Comparison of ENCODE assay signal across 33 mouse cellular contexts in the genomic region with DNA sequence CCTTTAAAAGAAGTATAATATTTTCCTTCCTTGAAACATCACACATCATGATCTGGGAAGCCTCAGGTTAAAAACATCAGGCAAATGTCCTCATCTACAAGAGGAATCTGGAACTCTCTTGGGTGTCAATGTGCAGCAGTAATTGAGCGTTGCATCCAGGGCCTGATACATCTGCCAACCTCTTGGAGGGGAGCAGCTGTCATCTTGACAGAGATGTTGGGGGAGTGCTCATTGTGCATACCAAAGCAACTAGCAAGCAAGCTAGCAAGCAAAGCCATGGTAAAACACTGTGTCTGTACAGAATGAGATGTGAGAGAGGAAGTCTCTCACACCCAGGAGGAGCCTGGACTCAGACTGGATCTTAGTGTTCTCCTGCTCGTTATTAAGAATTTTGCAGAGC.
A peak's percentile ranks its signal among the peaks of the same experiment; 100 is the strongest.
DNase-seq lines count a peak whose midpoint lies in the region; ATAC-seq and TF ChIP-seq lines count a peak whose summit lies in the region.
"Had no signal": no experiment of that assay in that cellular context is flagged by ENCODE, and none has a peak within 500 bp of the region (broad histone marks: within the 10 kb centered on the region; RNA-seq: fewer than 3 reads in every experiment).

No protein-coding gene starts in this region.

- ATAC-seq in hindbrain, embryonic 12.5 days (ENCODE audit: low FRiP score) = peak; percentile 26; the same call in 1 of the 2 replicates
- ATAC-seq in hindbrain, embryonic 13.5 days (ENCODE audit: low FRiP score) = no peak
- peak; percentile 76 for ATAC-seq in hindbrain, embryonic 16.5 days
- ATAC-seq: forebrain, embryonic 13.5 days; inflammation-experienced regulatory T-cells, adult 6 months; liver, embryonic 12.5 days; liver, postnatal 0 days had no signal

- H3K27me3 ChIP-seq in cerebellum, adult 2 months (ENCODE audit: control insufficient read depth, insufficient read depth, low read length) = no peaks in the 10 kb centered on the region
- H3K27me3 ChIP-seq in hindbrain, embryonic 12.5 days = no peaks in the 10 kb centered on the region
- no peaks in the 10 kb centered on the region for H3K27me3 ChIP-seq in hindbrain, embryonic 13.5 days
- H3K27me3 ChIP-seq in hindbrain, embryonic 16.5 days (replicated peaks; ENCODE audit: control insufficient read depth, insufficient read depth, low read length) = no peaks in the 10 kb centered on the region
- H3K27me3 ChIP-seq: embryonic facial prominence, embryonic 15.5 days; forebrain, embryonic 13.5 days; kidney, embryonic 15.5 days; liver, embryonic 12.5 days; midbrain, embryonic 12.5 days; neural tube, embryonic 13.5 days; stomach, embryonic 15.5 days had no signal

- no peak overlapping the region for H3K4me3 ChIP-seq in cerebellum, adult 2 months (replicated peaks; ENCODE audit: insufficient read depth, low read depth, low read length)
- no peak overlapping the region for H3K4me3 ChIP-seq in hindbrain, embryonic 12.5 days
- H3K4me3 ChIP-seq in hindbrain, embryonic 13.5 days = no peak overlapping the region
- no peak overlapping the region for H3K4me3 ChIP-seq in hindbrain, embryonic 16.5 days (ENCODE audit: low read length)
- H3K4me3 ChIP-seq: embryonic facial prominence, embryonic 15.5 days; forebrain, embryonic 13.5 days; heart, embryonic 10.5 days; kidney, embryonic 15.5 days; layer of hippocampus, adult 2 months; left cerebral cortex, adult 2 months; liver, embryonic 12.5 days; midbrain, embryonic 12.5 days; myocyte; neural tube, embryonic 13.5 days; stomach, embryonic 15.5 days had no signal

- 14% methylated on average over 2 of the region's 2 CpGs for WGBS in cerebellum, adult 2 months
- whole genome bisulfite sequencing in hindbrain, embryonic 12.5 days = 56% methylated on average over 2 of the region's 2 CpGs
- 63% methylated on average over 2 of the region's 2 CpGs for WGBS in hindbrain, embryonic 13.5 days
- WGBS in hindbrain, embryonic 16.5 days = 53% methylated on average over 2 of the region's 2 CpGs

- no peak for TF ChIP-seq CTCF in cerebellum, adult 2 months (IDR thresholded peaks at IDR 0.05; ENCODE audit: borderline replicate concordance, insufficient read depth, low read depth, low read length)

- peak; percentile 1 to 4 for DNase-seq in cerebellum, postnatal 14 days
- no peak for DNase-seq in cerebellum, adult 2 months
- DNase-seq in brain, adult 2 months (ENCODE audit: low read depth, low spot score) = peak; percentile 33
- DNase-seq in kidney, postnatal 36 days = no peak
- DNase-seq in neural tube, embryonic 10.5 days (ENCODE audit: extremely low spot score, low spot score) = no peak
- DNase-seq: adrenal gland, adult 8-10 months; cerebellum, adult 11-12 months; cerebellum, postnatal 36 days; gastrocnemius, postnatal 25 days; heart, adult 11 months; heart, postnatal 36 days; kidney, adult 18-20 months; kidney, postnatal 25 days; liver, postnatal 0 days; lung, postnatal 36 days; right cerebral cortex, postnatal 25 days; thymus, postnatal 14 days had no signal

- H3K4me2 ChIP-seq in hindbrain, embryonic 12.5 days (replicated peaks) = no peak overlapping the region
- no peak overlapping the region for H3K4me2 ChIP-seq in hindbrain, embryonic 13.5 days
- H3K4me2 ChIP-seq in hindbrain, embryonic 16.5 days (ENCODE audit: low read length) = no peak overlapping the region
- H3K4me2 ChIP-seq: embryonic facial prominence, embryonic 15.5 days; forebrain, embryonic 13.5 days; kidney, embryonic 15.5 days; liver, embryonic 12.5 days; midbrain, embryonic 12.5 days; neural tube, embryonic 13.5 days; stomach, embryonic 15.5 days had no signal

- no peak overlapping the region for H3K27ac ChIP-seq in cerebellum, adult 2 months (ENCODE audit: insufficient read depth, low read length)
- H3K27ac ChIP-seq in hindbrain, embryonic 12.5 days = no peak overlapping the region
- no peak overlapping the region for H3K27ac ChIP-seq in hindbrain, embryonic 13.5 days
- no peak overlapping the region for H3K27ac ChIP-seq in hindbrain, embryonic 16.5 days (ENCODE audit: low read depth, low read length)
- H3K27ac ChIP-seq: embryonic facial prominence, embryonic 15.5 days; forebrain, embryonic 13.5 days; heart, embryonic 10.5 days; kidney, embryonic 15.5 days; layer of hippocampus, adult 2 months; left cerebral cortex, adult 2 months; liver, embryonic 12.5 days; midbrain, embryonic 12.5 days; neural tube, embryonic 13.5 days; stomach, embryonic 15.5 days had no signal

- no peak for TF ChIP-seq POLR2A in cerebellum, adult 2 months (IDR thresholded peaks at IDR 0.05; ENCODE audit: borderline replicate concordance, insufficient read depth, low read length)

- H3K9me3 ChIP-seq in hindbrain, embryonic 12.5 days (replicated peaks) = no peaks in the 10 kb centered on the region
- H3K9me3 ChIP-seq in hindbrain, embryonic 13.5 days = no peaks in the 10 kb centered on the region
- no peaks in the 10 kb centered on the region for H3K9me3 ChIP-seq in hindbrain, embryonic 16.5 days (ENCODE audit: control insufficient read depth, low read length)
- H3K9me3 ChIP-seq: embryonic facial prominence, embryonic 15.5 days; forebrain, embryonic 13.5 days; G1E; heart, embryonic 10.5 days; kidney, embryonic 15.5 days; liver, embryonic 12.5 days; midbrain, embryonic 12.5 days; neural tube, embryonic 13.5 days; stomach, embryonic 15.5 days had no signal

- no peak overlapping the region for H3K9ac ChIP-seq in hindbrain, embryonic 12.5 days
- no peak overlapping the region for H3K9ac ChIP-seq in hindbrain, embryonic 13.5 days
- no peak overlapping the region for H3K9ac ChIP-seq in hindbrain, embryonic 16.5 days (ENCODE audit: low read depth, low read length)
- H3K9ac ChIP-seq: embryonic facial prominence, embryonic 15.5 days; forebrain, embryonic 13.5 days; kidney, embryonic 15.5 days; liver, embryonic 12.5 days; liver, postnatal 0 days; midbrain, embryonic 12.5 days; neural tube, embryonic 13.5 days; stomach, embryonic 15.5 days had no signal

- H3K36me3 ChIP-seq in hindbrain, embryonic 12.5 days = no peaks in the 10 kb centered on the region
- H3K36me3 ChIP-seq in hindbrain, embryonic 13.5 days = no peaks in the 10 kb centered on the region
- no peaks in the 10 kb centered on the region for H3K36me3 ChIP-seq in hindbrain, embryonic 16.5 days (ENCODE audit: control insufficient read depth, insufficient read depth, low read length)
- H3K36me3 ChIP-seq: embryonic facial prominence, embryonic 15.5 days; G1E; heart, embryonic 10.5 days; kidney, embryonic 15.5 days; liver, embryonic 12.5 days; midbrain, embryonic 12.5 days; neural tube, embryonic 13.5 days; stomach, embryonic 15.5 days had no signal

- H3K4me1 ChIP-seq in cerebellum, adult 2 months (ENCODE audit: control insufficient read depth, insufficient read depth, low read length) = no peaks in the 10 kb centered on the region
- H3K4me1 ChIP-seq in hindbrain, embryonic 12.5 days = no peaks in the 10 kb centered on the region
- no peaks in the 10 kb centered on the region; the same call in 1 of the 2 replicates for H3K4me1 ChIP-seq in hindbrain, embryonic 13.5 days (replicated peaks)
- H3K4me1 ChIP-seq in hindbrain, embryonic 16.5 days (ENCODE audit: control insufficient read depth, insufficient read depth, low read depth, low read length) = no peaks in the 10 kb centered on the region
- H3K4me1 ChIP-seq: embryonic facial prominence, embryonic 15.5 days; forebrain, embryonic 13.5 days; heart, embryonic 10.5 days; kidney, embryonic 15.5 days; liver, embryonic 12.5 days; midbrain, embryonic 12.5 days; neural tube, embryonic 13.5 days; stomach, embryonic 15.5 days had no signal

Comparison
In these comparisons a context has a peak if more than half of its experiments do, and no peak if none do; other contexts are left out.
1. DNase-seq: peak in cerebellum, postnatal 14 days (2 of 2) and brain, adult 2 months (single experiment); none in cerebellum, adult 2 months (0 of 2), kidney, postnatal 36 days (0 of 2) and neural tube, embryonic 10.5 days (single experiment).